Mouse (Mus musculus) stomach, embryonic 15.5 days (tissue): ENCODE data around the gene 9130213A22Rik. TPM values are rescaled to one million over a fixed set of nuclear protein-coding genes. Genes with fewer than 3 reads are reported as not detected.
"Not testable (repeated sequence)": the region's sequence is repeated elsewhere in the genome, so short reads cannot be mapped to it uniquely, and the experiment has no call there.

Experiments
- ATAC-seq: fragments of 200-750 bp; cut with Nextera tagmentation; 2 replicates; pipeline ENCODE4 v1.8.0; 2017; ENCODE audit warnings: low read depth, moderate number of reproducible peaks, moderate TSS enrichment; ENCODE audit not compliant: insufficient read depth, low FRiP score
- H3K27ac ChIP-seq: fragments of 300-500 bp; sonication (generic); 2 replicates; pipeline ENCODE4 v1.5.1; 2015; ENCODE audit warnings: mild to moderate bottlenecking, inconsistent platforms
- H3K27me3 ChIP-seq: fragments of 300-500 bp; sonication (generic); replicated peaks from 2 replicates; pipeline ENCODE4 v1.6.1; 2015; ENCODE audit warnings: inconsistent platforms
- H3K36me3 ChIP-seq: fragments of 300-500 bp; sonication (generic); 2 replicates; pipeline ENCODE4 v1.6.1; 2015; ENCODE audit warnings: inconsistent platforms
- H3K4me1 ChIP-seq: fragments of 300-500 bp; sonication (generic); 2 replicates; pipeline ENCODE4 v1.6.1; 2015; ENCODE audit warnings: inconsistent platforms
- H3K4me2 ChIP-seq: fragments of 300-500 bp; sonication (generic); 2 replicates; pipeline ENCODE4 v1.6.1; 2015; ENCODE audit warnings: mild to moderate bottlenecking, inconsistent platforms
- H3K4me3 ChIP-seq: fragments of 300-500 bp; sonication (generic); replicated peaks from 2 replicates; pipeline ENCODE4 v1.5.1; 2015; ENCODE audit warnings: inconsistent platforms
- H3K9ac ChIP-seq: fragments of 300-500 bp; sonication (generic); 2 replicates; pipeline ENCODE4 v1.6.1; 2015; ENCODE audit warnings: inconsistent platforms
- H3K9me3 ChIP-seq: fragments of 300-500 bp; sonication (generic); 2 replicates; pipeline ENCODE4 v1.6.1; 2016; ENCODE audit warnings: inconsistent platforms
- WGBS: fragments of 180-500 bp; shearing (Covaris S2); methylation state at CpG from one replicate; pipeline ENCODE4 v1.1.7; 2015; 5-methylcytosine and 5-hydroxymethylcytosine counted together
- polyA plus RNA-seq: library from polyadenylated mRNA; unstranded; fragments of >200 nt; fragmentation: Nextera tagmentation; extraction: Ambion mirVana; gene quantifications from 2 replicates; pipeline ENCODE4 v1.2.1, GENCODE M21; 2015

9130213A22Rik gene
- polyA plus RNA-seq, 1 experiment from 2014 or later, result 0.37 TPM

DNA sequence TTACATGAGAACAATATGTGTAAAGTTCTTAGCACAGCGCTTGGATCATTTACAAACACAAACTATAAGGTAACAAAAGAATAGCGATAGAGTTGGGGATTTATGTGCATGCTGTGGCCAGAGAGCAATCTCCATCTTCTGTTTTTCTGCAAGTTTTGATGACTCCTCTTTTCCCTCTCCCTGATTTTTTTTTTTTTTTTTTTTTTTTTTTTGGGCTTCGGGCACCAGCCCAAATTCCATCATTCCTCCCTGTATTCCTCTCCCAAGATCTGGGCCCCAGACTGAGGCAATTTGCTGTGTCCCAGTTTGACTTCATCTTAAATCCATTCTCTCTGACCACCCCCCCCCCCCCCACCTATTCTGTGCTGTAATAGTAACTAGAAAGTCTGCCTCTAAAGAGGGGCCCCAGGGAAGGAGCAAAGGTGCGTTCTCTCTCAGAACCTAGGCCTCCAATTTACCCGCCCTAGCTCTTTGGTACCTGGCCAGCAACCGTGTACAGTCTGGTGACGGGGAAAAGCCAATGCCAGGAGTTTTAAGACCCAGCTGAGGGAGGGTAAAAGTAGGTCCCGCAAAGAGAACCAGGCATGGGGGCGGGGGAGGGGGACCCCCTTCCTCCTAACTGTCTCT is 25.9 kb downstream of the 9130213A22Rik start:
- peak; percentile 1; the same call in 1 of the 2 replicates for ATAC-seq
- Histone ChIP-seq H3K4me2 (peak overlapping the region; percentile 91), H3K27me3 (no peaks in the 10 kb centered on the region), H3K9ac (peak overlapping the region; percentile 77; the same call in 1 of the 2 replicates), H3K9me3 (no peaks in the 10 kb centered on the region), H3K4me1 (peaks cover 34% of the 10 kb centered on the region), H3K4me3 (peak overlapping the region; percentile 66), H3K27ac (peak overlapping the region; percentile 98), H3K36me3 (peaks cover 13% of the 10 kb centered on the region)
- WGBS, result 10% methylated on average over 9 of the region's 9 CpGs

DNA sequence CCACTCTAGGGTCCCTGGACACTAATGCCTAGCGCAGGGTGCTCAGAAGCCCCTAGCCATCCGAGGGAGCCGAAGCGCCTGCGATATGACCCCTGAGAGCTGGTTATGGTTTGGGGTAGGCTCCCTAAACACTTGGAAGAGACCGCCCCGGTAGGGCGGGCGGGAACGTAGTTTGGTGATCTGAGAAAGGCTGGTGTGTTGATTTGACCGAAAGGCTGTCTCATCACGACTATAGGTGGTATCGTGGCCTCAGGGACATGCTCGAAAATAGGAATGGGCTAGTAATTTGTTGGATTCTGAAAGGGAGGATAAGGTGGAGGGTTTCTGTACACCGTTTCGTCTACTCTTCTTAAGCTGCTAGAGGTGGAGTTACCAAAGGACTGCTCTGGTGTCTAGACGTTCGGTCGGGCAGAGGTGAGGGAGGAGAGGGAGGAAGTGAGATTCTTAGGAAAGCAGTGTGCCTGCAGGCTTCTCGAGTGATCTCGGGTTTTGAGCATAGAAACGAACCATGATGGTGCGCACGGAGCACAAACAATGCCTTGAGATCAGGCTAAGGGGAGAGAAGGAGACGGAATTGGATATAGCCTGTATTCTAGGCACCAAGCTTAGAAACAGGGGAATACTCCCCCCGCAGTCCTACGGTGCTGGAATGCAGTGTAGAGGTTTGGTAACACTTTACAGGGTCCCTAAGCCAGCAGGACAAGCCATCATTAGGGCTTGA is 26.7 kb downstream of the 9130213A22Rik start:
- no peaks in the 10 kb centered on the region for H3K9me3 ChIP-seq
- H3K4me1 ChIP-seq, result peaks cover 33% of the 10 kb centered on the region
- peak overlapping the region; percentile 77 for H3K9ac ChIP-seq
- ATAC-seq, result no peak
- H3K27me3 ChIP-seq, result no peaks in the 10 kb centered on the region
- peaks cover 9% of the 10 kb centered on the region for H3K36me3 ChIP-seq
- peak overlapping the region; percentile 66 for H3K4me3 ChIP-seq
- H3K4me2 ChIP-seq, result peak overlapping the region; percentile 91
- WGBS, result 3% methylated on average over 27 of the region's 27 CpGs
- peak overlapping the region; percentile 98 for H3K27ac ChIP-seq

DNA sequence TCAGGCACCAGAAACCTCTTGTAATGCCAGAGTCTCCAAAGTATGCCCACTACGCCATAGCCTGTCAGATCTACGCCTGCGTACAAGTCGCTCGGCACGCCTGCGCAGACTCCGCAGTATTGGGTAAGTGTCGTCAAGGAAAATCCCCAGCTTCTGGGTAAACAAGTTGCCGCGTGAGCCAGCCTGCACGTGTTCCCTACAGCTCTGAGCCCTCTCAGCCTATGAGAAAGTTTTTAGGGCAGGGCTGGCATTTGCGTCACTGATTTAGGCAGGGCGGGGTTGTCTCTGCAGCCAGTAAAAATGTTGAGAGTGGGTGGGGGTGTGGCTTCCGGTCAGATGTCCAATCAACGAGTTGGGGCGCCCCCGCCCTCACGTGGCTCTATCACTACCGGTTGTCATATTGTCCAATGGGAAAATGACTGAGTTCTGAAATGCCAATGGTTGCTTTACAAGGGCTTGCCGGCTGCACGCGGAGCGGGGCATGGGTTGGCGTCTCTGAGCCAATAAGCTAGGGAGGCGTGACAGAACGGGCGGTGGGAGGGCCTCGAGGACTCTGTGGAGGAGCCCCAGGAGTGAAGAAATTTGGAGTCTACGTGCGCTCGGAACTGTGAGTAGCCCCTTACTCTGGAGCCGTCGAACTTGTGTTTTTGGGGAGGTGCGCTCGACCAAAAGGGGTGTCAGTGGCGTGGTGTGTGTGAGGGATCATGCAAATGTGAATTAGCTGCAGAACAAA is 27.5 kb downstream of the 9130213A22Rik start, which contains the start of gene Per1:
Gene Per1, plus strand, starts transcription at position 521 of the 733 bp plus-strand sequence.
- H3K4me1 ChIP-seq, result peaks cover 31% of the 10 kb centered on the region
- H3K27me3 ChIP-seq, result no peaks in the 10 kb centered on the region
- H3K9ac ChIP-seq, result peak within 1 kb of the TSS; percentile 77
- H3K9me3 ChIP-seq, result no peaks in the 10 kb centered on the region
- H3K4me3 ChIP-seq, result peak within 1 kb of the TSS; percentile 66
- 0 out of 2 replicates have a peak, but pooled peaks cover 8% of the 10 kb centered on the region for H3K36me3 ChIP-seq
- peak; percentile 89 for ATAC-seq
- under 1% methylated on average over 37 of the region's 37 CpGs for WGBS
- H3K27ac ChIP-seq, result peak within 1 kb of the TSS; percentile 98
- peak within 1 kb of the TSS; percentile 91 for H3K4me2 ChIP-seq

DNA sequence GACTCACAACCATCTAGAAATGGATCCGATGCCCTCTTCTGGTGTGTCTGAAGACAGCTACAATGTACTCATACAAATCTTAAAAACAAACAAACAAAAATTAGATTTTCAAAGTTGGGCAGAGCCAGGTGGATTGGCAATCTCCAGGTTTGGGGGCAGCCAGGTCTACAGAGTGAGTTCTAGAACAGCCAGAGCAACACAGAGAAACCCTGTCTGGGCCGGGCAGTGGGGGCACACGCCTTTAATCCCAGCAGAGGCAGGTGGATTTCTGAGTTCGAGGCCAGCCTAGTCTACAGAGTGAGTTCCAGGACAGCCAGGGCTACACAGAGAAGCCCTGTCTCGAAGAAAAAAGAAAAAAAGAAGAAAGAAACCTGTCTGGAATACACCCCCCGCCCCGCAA is 28.5 kb downstream of the 9130213A22Rik start:
- H3K27ac ChIP-seq, result peak overlapping the region; percentile 77; the same call in 1 of the 2 replicates

DNA sequence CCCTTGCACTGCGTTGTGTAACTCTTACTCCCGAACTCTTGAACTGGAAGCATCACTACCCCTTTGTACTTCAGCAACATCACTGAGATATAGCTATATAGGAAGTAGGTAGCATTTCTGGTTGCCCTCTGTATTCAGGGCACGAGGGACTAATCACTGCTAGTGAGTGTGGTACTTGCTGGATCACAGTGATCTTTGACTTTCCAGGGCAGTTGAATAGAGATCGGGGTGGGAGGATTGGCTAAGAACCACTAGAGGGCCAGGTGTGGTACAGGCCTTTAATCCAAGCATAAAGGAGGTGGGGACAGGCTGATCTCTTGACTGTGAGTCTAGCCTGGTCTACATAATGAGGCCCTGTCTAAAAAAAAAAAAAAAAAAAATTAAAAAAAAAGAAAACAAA is 29.5 kb downstream of the 9130213A22Rik start:
- 77% methylated on average over 4 of the region's 4 CpGs for WGBS
- Histone ChIP-seq H3K4me3 (no peak overlapping the region), H3K4me1 (peaks cover 25% of the 10 kb centered on the region), H3K27ac (no peak overlapping the region), H3K36me3 (0 out of 2 replicates have a peak, but pooled peaks cover 8% of the 10 kb centered on the region), H3K9me3 (no peaks in the 10 kb centered on the region), H3K27me3 (no peaks in the 10 kb centered on the region), H3K4me2 (no peak overlapping the region), H3K9ac (no peak overlapping the region)
- no peak for ATAC-seq

More for the DNA sequence above, 28.5 kb downstream of the 9130213A22Rik start:
- not testable (repeated sequence) for ATAC-seq, H3K9ac ChIP-seq, H3K9me3 ChIP-seq, H3K4me2 ChIP-seq, H3K4me3 ChIP-seq, H3K36me3 ChIP-seq, H3K27me3 ChIP-seq
- WGBS, result 86% methylated on average over 7 of the region's 7 CpGs
- peaks cover 31% of the 10 kb centered on the region for H3K4me1 ChIP-seq

DNA sequence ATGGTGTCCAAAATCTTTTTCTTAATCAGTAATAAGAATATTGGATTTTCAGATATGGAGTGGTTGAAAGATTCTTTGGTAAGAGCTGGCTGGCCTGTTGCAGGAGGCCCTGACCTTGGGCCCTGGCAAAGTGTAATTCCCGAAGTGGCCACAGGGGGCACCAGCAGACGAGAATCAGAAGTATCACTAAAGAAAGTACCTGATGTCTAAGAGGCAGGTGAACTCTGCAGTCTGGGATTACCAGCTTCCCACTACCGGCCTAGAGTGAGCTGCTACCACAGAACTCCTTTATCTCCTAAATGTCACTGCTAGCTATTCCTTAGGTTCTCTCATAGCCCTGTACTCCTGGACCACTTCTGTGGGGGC is 30.0 kb downstream of the 9130213A22Rik start:
- H3K4me3 ChIP-seq, result no peak overlapping the region
- H3K27ac ChIP-seq, result no peak overlapping the region
- no peak overlapping the region for H3K9ac ChIP-seq
- H3K36me3 ChIP-seq, result 0 out of 2 replicates have a peak, but pooled peaks cover 8% of the 10 kb centered on the region
- peaks cover 24% of the 10 kb centered on the region for H3K4me1 ChIP-seq
- no peak for ATAC-seq
- H3K27me3 ChIP-seq, result no peaks in the 10 kb centered on the region
- H3K4me2 ChIP-seq, result no peak overlapping the region
- no peaks in the 10 kb centered on the region for H3K9me3 ChIP-seq
- WGBS, result under 1% methylated on average over 3 of the region's 3 CpGs

DNA sequence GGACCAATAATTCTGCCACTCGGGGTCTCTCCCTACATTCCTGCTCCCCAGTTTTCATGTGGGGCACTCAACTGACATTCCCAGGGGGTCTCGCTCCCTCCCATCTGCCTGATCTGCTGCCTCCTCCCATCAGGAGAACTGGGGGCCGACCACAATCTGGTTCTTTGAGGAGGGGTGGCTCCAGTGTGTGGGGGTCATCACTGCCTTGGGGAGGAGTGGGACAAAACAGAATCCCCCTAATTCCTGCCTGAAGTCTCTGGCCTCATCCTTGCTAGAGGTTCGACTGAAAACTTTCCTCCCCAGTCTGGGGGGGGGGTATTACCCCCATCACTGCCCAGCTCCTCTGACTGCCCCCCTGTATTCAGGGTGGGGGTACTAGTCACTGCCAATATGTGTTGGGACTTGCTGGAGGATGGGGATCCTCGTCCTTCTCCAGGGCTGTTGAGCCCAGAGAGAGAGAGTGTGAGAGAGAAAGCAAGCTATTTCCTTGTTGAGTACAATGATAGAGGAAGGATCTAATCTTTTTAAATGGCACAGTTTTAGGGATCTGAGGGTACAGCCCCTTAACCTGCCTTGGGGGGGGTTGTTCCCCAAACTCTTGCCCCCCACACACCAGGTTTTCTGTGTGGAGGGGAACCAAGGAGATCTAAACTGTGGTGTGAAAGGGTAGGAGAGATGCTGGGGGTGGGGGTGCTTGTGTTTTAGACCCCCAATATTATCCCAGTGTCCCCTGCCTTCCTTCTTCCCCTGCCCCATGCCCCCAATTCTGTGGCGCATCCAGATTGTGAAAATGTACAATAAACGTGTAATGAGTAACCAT is 30.6 kb downstream of the 9130213A22Rik start:
- 67% methylated on average over 7 of the region's 7 CpGs for WGBS
- Histone ChIP-seq H3K4me1 (peaks cover 21% of the 10 kb centered on the region), H3K4me3 (no peak overlapping the region), H3K36me3 (0 out of 2 replicates have a peak, but pooled peaks cover 8% of the 10 kb centered on the region), H3K4me2 (no peak overlapping the region), H3K27ac (0 out of 2 replicates have a peak overlapping the region, but pooled peaks have one; percentile 28), H3K27me3 (no peaks in the 10 kb centered on the region), H3K9ac (no peak overlapping the region), H3K9me3 (no peaks in the 10 kb centered on the region)
- no peak for ATAC-seq

DNA sequence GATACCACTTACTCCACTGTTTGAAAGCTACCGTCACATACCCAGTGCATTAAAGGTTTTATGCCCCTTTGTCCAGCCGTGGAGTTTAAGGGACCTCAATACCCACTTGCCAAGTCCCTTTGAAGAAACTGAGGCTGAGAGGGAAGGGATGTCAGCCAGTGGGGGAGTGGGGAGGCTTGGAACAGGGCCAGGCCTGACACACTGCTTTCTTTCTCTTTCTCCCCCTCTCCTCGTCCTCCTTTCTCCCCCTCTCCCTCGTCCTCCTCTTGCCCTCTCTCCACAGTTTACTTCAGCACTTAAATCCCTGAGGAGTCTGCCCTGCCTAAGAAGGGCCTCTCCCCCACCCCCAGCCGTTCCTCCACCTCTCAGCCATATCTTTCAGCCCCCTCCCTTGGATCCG is 32.0 kb downstream of the 9130213A22Rik start:
- ATAC-seq, result no peak
- H3K27me3 ChIP-seq, result no peaks in the 10 kb centered on the region
- no peaks in the 10 kb centered on the region for H3K9me3 ChIP-seq
- H3K36me3 ChIP-seq, result 0 out of 2 replicates have a peak, but pooled peaks cover 8% of the 10 kb centered on the region
- no peak overlapping the region for H3K9ac ChIP-seq
- no peak overlapping the region for H3K27ac ChIP-seq
- 52% methylated on average over 6 of the region's 6 CpGs for WGBS
- peak overlapping the region; percentile 91 for H3K4me2 ChIP-seq
- peak overlapping the region; percentile 84 for H3K4me3 ChIP-seq
- H3K4me1 ChIP-seq, result peaks cover 21% of the 10 kb centered on the region

DNA sequence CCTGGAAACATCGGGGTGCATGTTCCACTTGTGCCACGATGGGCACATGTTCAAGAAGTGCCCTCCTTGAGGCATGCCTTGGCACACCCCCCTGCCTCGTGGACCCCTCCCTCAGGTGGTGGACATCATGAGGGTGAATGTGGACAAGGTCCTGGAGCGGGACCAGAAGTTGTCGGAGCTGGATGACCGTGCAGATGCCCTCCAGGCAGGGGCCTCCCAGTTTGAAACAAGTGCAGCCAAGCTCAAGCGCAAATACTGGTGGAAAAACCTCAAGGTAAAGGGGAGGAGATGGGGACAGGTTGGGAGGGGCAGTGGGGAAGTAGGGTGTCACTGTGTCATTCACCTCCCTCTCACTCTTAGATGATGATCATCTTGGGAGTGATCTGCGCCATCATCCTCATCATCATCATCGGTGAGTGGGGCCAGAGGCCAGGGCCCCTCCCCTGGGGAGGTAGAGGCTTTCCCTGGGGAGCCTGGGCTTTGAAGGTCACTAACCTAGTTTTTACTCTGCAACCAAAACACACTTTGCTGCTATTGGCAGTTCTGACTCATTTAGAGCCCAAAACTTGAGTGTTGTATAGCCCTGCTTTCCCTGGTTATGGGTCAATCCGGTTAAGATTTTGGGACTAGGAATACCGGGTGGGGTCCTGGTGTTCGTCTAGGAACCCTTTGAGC is 32.6 kb downstream of the 9130213A22Rik start:
- ATAC-seq, result no peak
- peak overlapping the region; percentile 91 for H3K4me2 ChIP-seq
- 0 out of 2 replicates have a peak, but pooled peaks cover 8% of the 10 kb centered on the region for H3K36me3 ChIP-seq
- 83% methylated on average over 12 of the region's 12 CpGs for WGBS
- peak overlapping the region; percentile 84 for H3K4me3 ChIP-seq
- H3K27me3 ChIP-seq, result no peaks in the 10 kb centered on the region
- peak overlapping the region; percentile 99 for H3K9ac ChIP-seq
- peaks cover 21% of the 10 kb centered on the region for H3K4me1 ChIP-seq
- no peaks in the 10 kb centered on the region for H3K9me3 ChIP-seq
- H3K27ac ChIP-seq, result 0 out of 2 replicates have a peak overlapping the region, but pooled peaks have one; percentile 16

DNA sequence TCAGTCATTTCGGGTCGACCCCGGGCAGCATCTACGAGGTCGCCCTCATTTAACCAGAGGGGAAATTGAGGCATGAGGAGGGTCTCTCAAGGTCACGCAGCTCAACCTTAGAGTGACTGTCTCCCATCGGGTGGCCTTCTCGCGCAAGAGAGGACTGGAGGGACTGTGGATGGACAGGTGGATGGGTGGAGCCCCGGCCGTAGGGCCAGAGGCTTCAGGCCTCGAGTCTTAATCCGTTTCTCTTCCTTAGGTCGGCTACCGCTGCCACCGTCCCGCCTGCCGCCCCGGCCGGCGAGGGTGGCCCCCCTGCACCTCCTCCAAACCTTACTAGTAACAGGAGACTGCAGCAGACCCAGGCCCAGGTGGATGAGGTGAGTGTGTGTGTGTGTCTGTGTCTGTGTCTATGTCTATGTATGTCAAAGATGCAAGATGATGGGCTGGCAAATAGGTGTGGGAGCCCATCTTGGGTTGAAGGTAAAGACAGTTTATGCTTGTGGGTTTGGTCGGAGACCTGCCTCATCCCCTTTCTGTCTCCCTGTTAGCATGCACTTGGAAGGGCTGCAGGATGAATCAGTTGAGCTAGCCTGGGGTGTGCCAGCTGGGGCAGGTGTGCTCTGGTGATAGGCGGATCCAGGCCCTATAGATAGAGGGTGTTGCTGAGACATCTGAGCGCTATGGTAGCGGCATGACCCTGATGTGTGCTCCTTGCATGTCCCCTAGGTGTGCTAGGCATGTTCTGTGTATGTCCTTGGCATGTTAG is 33.4 kb downstream of the 9130213A22Rik start:
- 11% methylated on average over 25 of the region's 25 CpGs for WGBS
- peaks cover 21% of the 10 kb centered on the region for H3K4me1 ChIP-seq
- H3K27me3 ChIP-seq, result no peaks in the 10 kb centered on the region
- peak overlapping the region; percentile 89 for H3K27ac ChIP-seq
- peak overlapping the region; percentile 91 for H3K4me2 ChIP-seq
- 0 out of 2 replicates have a peak, but pooled peaks cover 8% of the 10 kb centered on the region for H3K36me3 ChIP-seq
- peak overlapping the region; percentile 99 for H3K9ac ChIP-seq
- no peak; the same call in 1 of the 2 replicates for ATAC-seq
- H3K4me3 ChIP-seq, result peak overlapping the region; percentile 84
- no peaks in the 10 kb centered on the region for H3K9me3 ChIP-seq
